Mouse (Mus musculus): ENCODE results near the gene Cldn20. TPM values are rescaled to one million over a fixed set of nuclear protein-coding genes. Genes with fewer than 3 reads are reported as not detected.

Gene Cldn20
- polyA plus RNA-seq, 1 experiment from 2014 or later = 0.70 TPM

- no peak for ATAC-seq (ENCODE audit: low FRiP score, low TSS enrichment)
- Histone ChIP-seq H3K4me2 (replicated peaks; ENCODE audit: low read depth, low read length) (no peak overlapping the region), H3K4me3 (ENCODE audit: low read length) (no peak overlapping the region), H3K9ac (ENCODE audit: low read depth, low read length) (no peak overlapping the region), H3K27ac (ENCODE audit: low read depth, low read length) (no peak overlapping the region), H3K9me3 (ENCODE audit: control insufficient read depth, low read length) (no peaks in the 10 kb centered on the region), H3K4me1 (ENCODE audit: control insufficient read depth, insufficient read depth, low read length) (no peaks in the 10 kb centered on the region), H3K36me3 (ENCODE audit: control insufficient read depth, insufficient read depth, low read length) (peaks cover 17% of the 10 kb centered on the region), H3K27me3 (ENCODE audit: control insufficient read depth, insufficient read depth, low read length) (no peaks in the 10 kb centered on the region)
- 89% methylated on average over 2 of the region's 2 CpGs for WGBS
Observed at GRCm38 (mm10) chr17:3540304-3540703, 8.0 kb downstream of the Cldn20 start.

DNA sequence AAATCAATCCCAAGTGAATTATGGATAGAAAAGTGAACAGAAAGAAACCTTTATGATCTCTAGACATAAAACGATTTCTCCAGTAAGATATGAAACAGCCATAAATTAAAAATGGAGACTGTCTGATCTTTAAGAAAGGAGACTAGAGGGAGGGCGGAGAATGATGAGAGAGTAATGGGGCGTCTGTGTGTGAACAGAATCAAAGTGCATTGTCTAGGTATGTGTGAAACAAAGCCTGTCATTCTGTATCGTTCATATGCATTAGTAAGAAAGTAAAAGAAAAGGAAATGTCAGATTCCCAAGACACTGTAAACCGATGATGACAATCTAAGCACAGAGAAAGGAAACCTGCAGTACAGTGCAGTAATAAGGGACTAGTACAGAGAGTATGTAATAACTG is 8.7 kb downstream of the Cldn20 start:
- Histone ChIP-seq H3K27me3 (ENCODE audit: control insufficient read depth, insufficient read depth, low read length) (no peaks in the 10 kb centered on the region), H3K4me3 (ENCODE audit: low read length) (no peak overlapping the region), H3K27ac (ENCODE audit: low read depth, low read length) (no peak overlapping the region), H3K4me1 (ENCODE audit: control insufficient read depth, insufficient read depth, low read length) (no peaks in the 10 kb centered on the region), H3K36me3 (ENCODE audit: control insufficient read depth, insufficient read depth, low read length) (peaks cover 17% of the 10 kb centered on the region), H3K9ac (ENCODE audit: low read depth, low read length) (no peak overlapping the region), H3K9me3 (ENCODE audit: control insufficient read depth, low read length) (no peaks in the 10 kb centered on the region), H3K4me2 (replicated peaks; ENCODE audit: low read depth, low read length) (no peak overlapping the region)
- ATAC-seq (ENCODE audit: low FRiP score, low TSS enrichment) = no peak
- 92% methylated on average over 5 of the region's 5 CpGs for WGBS

- Histone ChIP-seq H3K4me1 (ENCODE audit: control insufficient read depth, insufficient read depth, low read length) (no peaks in the 10 kb centered on the region), H3K27me3 (ENCODE audit: control insufficient read depth, insufficient read depth, low read length) (no peaks in the 10 kb centered on the region), H3K36me3 (ENCODE audit: control insufficient read depth, insufficient read depth, low read length) (peaks cover 6% of the 10 kb centered on the region; the same call in 1 of the 2 replicates), H3K27ac (ENCODE audit: low read depth, low read length) (no peak overlapping the region), H3K9me3 (ENCODE audit: control insufficient read depth, low read length) (no peaks in the 10 kb centered on the region), H3K9ac (ENCODE audit: low read depth, low read length) (no peak overlapping the region), H3K4me3 (ENCODE audit: low read length) (no peak overlapping the region), H3K4me2 (replicated peaks; ENCODE audit: low read depth, low read length) (no peak overlapping the region)
- WGBS = 70% methylated on average over 7 of the region's 7 CpGs
- no peak for ATAC-seq (ENCODE audit: low FRiP score, low TSS enrichment)
Observed at GRCm38 (mm10) chr17:3547725-3548124, 15.4 kb downstream of the Cldn20 start.

DNA sequence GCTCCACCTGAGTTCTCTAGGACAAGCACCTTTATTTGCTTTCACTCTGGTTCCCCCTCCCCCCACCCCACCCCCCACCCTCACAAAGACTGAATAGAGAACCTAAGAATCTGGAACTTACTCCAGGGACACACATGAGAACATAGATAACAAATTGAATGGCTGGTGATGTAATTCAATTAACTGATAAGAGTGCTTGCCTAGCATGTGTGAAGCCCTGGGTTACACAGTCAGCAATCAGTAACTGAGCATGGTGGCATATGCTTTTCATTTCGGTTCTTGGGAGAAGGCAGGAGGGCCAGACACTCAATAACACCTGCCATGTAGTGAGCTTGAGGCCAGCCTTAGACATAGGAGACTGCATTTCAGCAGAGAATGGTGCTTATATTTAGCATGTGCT is 23.9 kb downstream of the Cldn20 start:
- Histone ChIP-seq H3K27ac (ENCODE audit: low read depth, low read length) (no peak overlapping the region), H3K4me1 (ENCODE audit: control insufficient read depth, insufficient read depth, low read length) (peaks cover 8% of the 10 kb centered on the region; the same call in 1 of the 2 replicates), H3K9ac (ENCODE audit: low read depth, low read length) (no peak overlapping the region), H3K4me3 (ENCODE audit: low read length) (peak overlapping the region; percentile 56; the same call in 1 of the 2 replicates), H3K4me2 (replicated peaks; ENCODE audit: low read depth, low read length) (no peak overlapping the region), H3K36me3 (ENCODE audit: control insufficient read depth, insufficient read depth, low read length) (no peaks in the 10 kb centered on the region), H3K27me3 (ENCODE audit: control insufficient read depth, insufficient read depth, low read length) (no peaks in the 10 kb centered on the region), H3K9me3 (ENCODE audit: control insufficient read depth, low read length) (no peaks in the 10 kb centered on the region)
- no peak for ATAC-seq (ENCODE audit: low FRiP score, low TSS enrichment)
- 70% methylated on average over 1 of the region's 1 CpGs for WGBS

GRCm38 (mm10) chr17:3557331-3558311 is 25.3 kb downstream of the Cldn20 start, which contains the start of gene Tfb1m:
TSS of gene Tfb1m (minus strand) at chr17:3557781.
- Histone ChIP-seq H3K27ac (ENCODE audit: low read depth, low read length) (peak within 1 kb of the TSS; percentile 73), H3K4me2 (replicated peaks; ENCODE audit: low read depth, low read length) (peak within 1 kb of the TSS; percentile 64), H3K27me3 (ENCODE audit: control insufficient read depth, insufficient read depth, low read length) (no peaks in the 10 kb centered on the region), H3K36me3 (ENCODE audit: control insufficient read depth, insufficient read depth, low read length) (no peaks in the 10 kb centered on the region), H3K4me3 (ENCODE audit: low read length) (peak within 1 kb of the TSS; percentile 56), H3K9ac (ENCODE audit: low read depth, low read length) (peak within 1 kb of the TSS; percentile 65), H3K4me1 (ENCODE audit: control insufficient read depth, insufficient read depth, low read length) (peaks cover 8% of the 10 kb centered on the region; the same call in 1 of the 2 replicates), H3K9me3 (ENCODE audit: control insufficient read depth, low read length) (no peaks in the 10 kb centered on the region)
- 1% methylated on average over 60 of the region's 60 CpGs for WGBS
- peak; percentile 100 for ATAC-seq (ENCODE audit: low FRiP score, low TSS enrichment)

DNA sequence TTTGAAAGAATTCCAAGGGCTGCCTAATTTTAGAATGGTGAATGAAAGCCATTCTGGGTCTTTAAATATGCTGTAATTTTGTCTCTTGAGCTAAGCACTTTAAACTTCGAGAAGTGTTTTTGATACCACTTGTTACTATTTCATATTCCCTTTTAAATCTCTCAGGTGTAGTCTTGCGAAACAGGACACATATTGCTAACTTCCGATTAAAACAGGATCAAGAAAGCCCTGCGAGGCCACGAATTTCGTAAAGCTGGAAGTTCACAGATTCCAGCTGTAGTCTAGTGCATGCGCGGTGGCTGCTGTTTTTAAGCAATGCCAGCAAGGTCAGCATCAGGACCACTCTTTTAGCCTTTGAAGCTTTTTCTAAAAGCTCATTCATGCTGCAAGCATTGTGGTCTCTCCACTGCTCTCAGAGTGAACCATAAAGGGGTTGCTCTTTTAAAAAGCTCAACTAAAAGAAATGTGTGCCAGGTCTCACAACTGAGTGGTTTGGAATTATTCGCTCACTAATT is 26.1 kb downstream of the Cldn20 start:
- H3K4me2 ChIP-seq (replicated peaks; ENCODE audit: low read depth, low read length) = peak overlapping the region; percentile 41
- H3K36me3 ChIP-seq (ENCODE audit: control insufficient read depth, insufficient read depth, low read length) = no peaks in the 10 kb centered on the region
- peak overlapping the region; percentile 65 for H3K27ac ChIP-seq (ENCODE audit: low read depth, low read length)
- H3K9me3 ChIP-seq (ENCODE audit: control insufficient read depth, low read length) = no peaks in the 10 kb centered on the region
- H3K27me3 ChIP-seq (ENCODE audit: control insufficient read depth, insufficient read depth, low read length) = no peaks in the 10 kb centered on the region
- peak overlapping the region; percentile 56 for H3K4me3 ChIP-seq (ENCODE audit: low read length)
- ATAC-seq (ENCODE audit: low FRiP score, low TSS enrichment) = no peak
- WGBS = 80% methylated on average over 9 of the region's 9 CpGs
- no peak overlapping the region for H3K9ac ChIP-seq (ENCODE audit: low read depth, low read length)
- H3K4me1 ChIP-seq (ENCODE audit: control insufficient read depth, insufficient read depth, low read length) = peaks cover 8% of the 10 kb centered on the region; the same call in 1 of the 2 replicates

DNA sequence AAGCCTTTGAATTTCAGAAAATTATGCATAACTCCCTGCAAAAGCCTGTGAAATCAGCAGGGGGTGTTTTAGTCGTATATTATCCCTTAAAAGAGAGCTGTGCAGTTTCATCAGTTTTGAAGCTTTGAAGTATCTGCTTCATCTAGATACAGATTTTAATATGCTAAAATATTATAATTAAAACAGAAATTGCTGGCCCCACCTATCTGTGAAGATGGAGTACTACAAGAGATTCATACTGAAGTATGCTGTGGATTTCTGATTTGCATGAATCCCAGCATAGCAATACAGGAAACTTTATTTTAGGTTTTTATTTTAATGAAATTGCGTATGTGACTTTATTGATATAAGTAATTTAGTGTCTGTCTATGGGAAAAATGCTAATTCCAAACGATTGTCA is 28.2 kb downstream of the Cldn20 start:
- 76% methylated on average over 3 of the region's 3 CpGs for WGBS
- no peaks in the 10 kb centered on the region for H3K9me3 ChIP-seq (ENCODE audit: control insufficient read depth, low read length)
- no peak for ATAC-seq (ENCODE audit: low FRiP score, low TSS enrichment)
- no peak overlapping the region for H3K27ac ChIP-seq (ENCODE audit: low read depth, low read length)
- no peak overlapping the region for H3K4me2 ChIP-seq (replicated peaks; ENCODE audit: low read depth, low read length)
- H3K9ac ChIP-seq (ENCODE audit: low read depth, low read length) = no peak overlapping the region
- H3K36me3 ChIP-seq (ENCODE audit: control insufficient read depth, insufficient read depth, low read length) = no peaks in the 10 kb centered on the region
- no peak overlapping the region for H3K4me3 ChIP-seq (ENCODE audit: low read length)
- H3K4me1 ChIP-seq (ENCODE audit: control insufficient read depth, insufficient read depth, low read length) = peaks cover 8% of the 10 kb centered on the region; the same call in 1 of the 2 replicates
- no peaks in the 10 kb centered on the region for H3K27me3 ChIP-seq (ENCODE audit: control insufficient read depth, insufficient read depth, low read length)

GRCm38 (mm10) chr17:3562405-3562804 is 30.1 kb downstream of the Cldn20 start:
- H3K27ac ChIP-seq (ENCODE audit: low read depth, low read length) = no peak overlapping the region
- WGBS = 56% methylated on average over 8 of the region's 8 CpGs
- no peaks in the 10 kb centered on the region for H3K9me3 ChIP-seq (ENCODE audit: control insufficient read depth, low read length)
- H3K36me3 ChIP-seq (ENCODE audit: control insufficient read depth, insufficient read depth, low read length) = no peaks in the 10 kb centered on the region
- no peak for ATAC-seq (ENCODE audit: low FRiP score, low TSS enrichment)
- H3K27me3 ChIP-seq (ENCODE audit: control insufficient read depth, insufficient read depth, low read length) = no peaks in the 10 kb centered on the region
- no peaks in the 10 kb centered on the region for H3K4me1 ChIP-seq (ENCODE audit: control insufficient read depth, insufficient read depth, low read length)
- no peak overlapping the region for H3K4me2 ChIP-seq (replicated peaks; ENCODE audit: low read depth, low read length)
- H3K4me3 ChIP-seq (ENCODE audit: low read length) = no peak overlapping the region
- H3K9ac ChIP-seq (ENCODE audit: low read depth, low read length) = no peak overlapping the region

DNA sequence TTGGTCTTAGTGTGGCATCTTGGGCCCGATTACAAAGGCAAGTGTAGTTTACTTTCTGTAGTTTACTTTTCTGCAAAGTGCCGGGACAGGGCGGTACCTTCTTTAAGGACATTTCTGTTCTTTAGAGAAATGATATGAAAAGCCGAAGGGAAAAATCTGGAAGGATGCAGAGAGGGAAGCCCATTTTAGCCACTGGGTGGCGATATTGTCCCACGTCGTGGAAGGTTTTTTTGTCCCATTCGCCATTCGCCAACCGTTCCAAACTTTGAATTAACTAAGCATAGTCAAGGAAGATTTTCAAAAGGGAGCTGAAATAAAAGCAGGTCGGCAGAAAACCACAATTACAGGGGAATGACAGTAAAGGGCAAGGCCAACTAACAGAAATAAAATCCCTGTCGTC is 38.5 kb downstream of the Cldn20 start:
- H3K4me2 ChIP-seq (replicated peaks; ENCODE audit: low read depth, low read length) = no peak overlapping the region
- no peaks in the 10 kb centered on the region for H3K4me1 ChIP-seq (ENCODE audit: control insufficient read depth, insufficient read depth, low read length)
- H3K27ac ChIP-seq (ENCODE audit: low read depth, low read length) = no peak overlapping the region
- no peaks in the 10 kb centered on the region for H3K36me3 ChIP-seq (ENCODE audit: control insufficient read depth, insufficient read depth, low read length)
- H3K4me3 ChIP-seq (ENCODE audit: low read length) = no peak overlapping the region
- no peak for ATAC-seq (ENCODE audit: low FRiP score, low TSS enrichment)
- 4% methylated on average over 12 of the region's 12 CpGs for WGBS
- no peak overlapping the region for H3K9ac ChIP-seq (ENCODE audit: low read depth, low read length)
- H3K27me3 ChIP-seq (ENCODE audit: control insufficient read depth, insufficient read depth, low read length) = no peaks in the 10 kb centered on the region
- no peaks in the 10 kb centered on the region for H3K9me3 ChIP-seq (ENCODE audit: control insufficient read depth, low read length)

Measured in kidney, embryonic 14.5 days (tissue).